Mouse (Mus musculus): Measurements from ENCODE around the gene Gm45618.

The Gm45618 gene

GRCm38 (mm10) chr7:142094301-142095143, 26.0 kb downstream of the Gm45618 start:
- no peak for DNase-seq (ENCODE audit: low read depth, low spot score)

GRCm38 (mm10) chr7:142093696-142094240, 26.8 kb downstream of the Gm45618 start:
- no peak for DNase-seq (ENCODE audit: low read depth, low spot score)

- DNase-seq (ENCODE audit: low read depth, low spot score): no peak
Measured at GRCm38 (mm10) chr7:142092991-142093390, 27.5 kb downstream of the Gm45618 start.

GRCm38 (mm10) chr7:142091848-142092247, 28.7 kb downstream of the Gm45618 start:
- DNase-seq (ENCODE audit: low read depth, low spot score): no peak

- DNase-seq (ENCODE audit: low read depth, low spot score): no peak
Measured at GRCm38 (mm10) chr7:142089648-142090447, 30.7 kb downstream of the Gm45618 start.

GRCm38 (mm10) chr7:142088886-142089285, 31.6 kb downstream of the Gm45618 start:
- DNase-seq (ENCODE audit: low read depth, low spot score): peak; percentile 54

GRCm38 (mm10) chr7:142087069-142087652, 33.4 kb downstream of the Gm45618 start:
- DNase-seq (ENCODE audit: low read depth, low spot score): no peak

GRCm38 (mm10) chr7:142086159-142086905, 34.2 kb downstream of the Gm45618 start:
- DNase-seq (ENCODE audit: low read depth, low spot score): no peak

GRCm38 (mm10) chr7:142084820-142085219, 35.7 kb downstream of the Gm45618 start:
- no peak for DNase-seq (ENCODE audit: low read depth, low spot score)

GRCm38 (mm10) chr7:142084395-142084794, 36.1 kb downstream of the Gm45618 start:
- DNase-seq (ENCODE audit: low read depth, low spot score): no peak

- DNase-seq (ENCODE audit: low read depth, low spot score): no peak
Measured at GRCm38 (mm10) chr7:142083588-142084317, 36.8 kb downstream of the Gm45618 start.

- DNase-seq (ENCODE audit: low read depth, low spot score): no peak
Measured at GRCm38 (mm10) chr7:142082607-142083006, 37.9 kb downstream of the Gm45618 start.

GRCm38 (mm10) chr7:142082179-142082578, 38.4 kb downstream of the Gm45618 start:
- DNase-seq (ENCODE audit: low read depth, low spot score): no peak

GRCm38 (mm10) chr7:142081736-142082135, 38.8 kb downstream of the Gm45618 start:
- DNase-seq (ENCODE audit: low read depth, low spot score): no peak

- no peak for DNase-seq (ENCODE audit: low read depth, low spot score)
Measured at GRCm38 (mm10) chr7:142080876-142081275, 39.7 kb downstream of the Gm45618 start.

- DNase-seq (ENCODE audit: low read depth, low spot score): no peak
Measured at GRCm38 (mm10) chr7:142079365-142079764, 41.2 kb downstream of the Gm45618 start.

GRCm38 (mm10) chr7:142077138-142077537, 43.4 kb downstream of the Gm45618 start:
- DNase-seq (ENCODE audit: low read depth, low spot score): no peak

- no peak for DNase-seq (ENCODE audit: low read depth, low spot score)
Measured at GRCm38 (mm10) chr7:142074146-142074886, 46.2 kb downstream of the Gm45618 start.

- DNase-seq (ENCODE audit: low read depth, low spot score): no peak
Measured at GRCm38 (mm10) chr7:142071717-142072116, 48.8 kb downstream of the Gm45618 start.

- DNase-seq (ENCODE audit: low read depth, low spot score): no peak
Measured at GRCm38 (mm10) chr7:142071212-142071578, 49.3 kb downstream of the Gm45618 start.

All from embryo, embryonic 11.5 days (tissue).